Mouse (Mus musculus) limb, embryonic 14.5 days (tissue): ENCODE results near the gene Gng5. TPM values are rescaled to one million over a fixed set of nuclear protein-coding genes. Genes with fewer than 3 reads are reported as not detected.
A peak's percentile ranks its signal among the peaks of the same experiment; 100 is the strongest.

ENCODE experiments used
- ATAC-seq: fragments of 200-750 bp; cut with Nextera tagmentation; 2 replicates; pipeline ENCODE4 v1.8.0; 2017; ENCODE audit warnings: low read depth, moderate number of reproducible peaks, moderate TSS enrichment; ENCODE audit not compliant: low FRiP score
- DNase-seq: peaks from one replicate; pipeline ENCODE4 v3.0.0-alpha.2; 2015; ENCODE audit warnings: low spot score
- H3K27ac ChIP-seq: fragments of 300-500 bp; sonication (generic); replicated peaks from 2 replicates; pipeline ENCODE4 v1.5.1; 2014; ENCODE audit warnings: low read depth, mild to moderate bottlenecking, low read length, moderate library complexity, mixed read lengths
- H3K27me3 ChIP-seq: fragments of 300-500 bp; sonication (generic); 2 replicates; pipeline ENCODE4 v1.6.1; 2014; ENCODE audit warnings: low read length, mixed read lengths; ENCODE audit not compliant: control insufficient read depth, insufficient read depth
- H3K36me3 ChIP-seq: fragments of 300-500 bp; sonication (generic); 2 replicates; pipeline ENCODE4 v1.6.1; 2014; ENCODE audit warnings: mild to moderate bottlenecking, low read length, moderate library complexity, mixed read lengths; ENCODE audit not compliant: control insufficient read depth, insufficient read depth
- H3K4me1 ChIP-seq: fragments of 300-500 bp; sonication (generic); 2 replicates; pipeline ENCODE4 v1.6.1; 2014; ENCODE audit warnings: antibody characterized with exemption, low read length, mixed read lengths; ENCODE audit not compliant: control insufficient read depth, insufficient read depth
- H3K4me2 ChIP-seq: fragments of 300-500 bp; sonication (generic); replicated peaks from 2 replicates; pipeline ENCODE4 v1.6.1; 2014; ENCODE audit warnings: low read depth, mild to moderate bottlenecking, low read length, moderate library complexity; ENCODE audit not compliant: severe bottlenecking
- H3K4me3 ChIP-seq: fragments of 300-500 bp; sonication (generic); replicated peaks from 2 replicates; pipeline ENCODE4 v1.5.1; 2014; ENCODE audit warnings: low read length
- H3K9ac ChIP-seq: fragments of 300-500 bp; sonication (generic); 2 replicates; pipeline ENCODE4 v1.6.1; 2014; ENCODE audit warnings: mild to moderate bottlenecking, low read depth, low read length, moderate library complexity; ENCODE audit not compliant: severe bottlenecking
- H3K9me3 ChIP-seq: fragments of 300-500 bp; sonication (generic); 2 replicates; pipeline ENCODE4 v1.6.1; 2016; ENCODE audit warnings: low read length; ENCODE audit not compliant: control insufficient read depth
- POLR2A ChIP-seq: fragments of 200-500 bp; IDR thresholded peaks from 2 replicates; pipeline ENCODE4 v1.8.0; 2012; ENCODE audit warnings: inconsistent platforms, mild to moderate bottlenecking, moderate library complexity, borderline replicate concordance; ENCODE audit not compliant: insufficient read depth, insufficient read length; ENCODE audit errors: extremely low read depth
- WGBS: fragments of 180-500 bp; shearing (Covaris S2); extraction: QIAGEN DNeasy Blood & Tissue Kit; methylation state at CpG from one replicate; pipeline ENCODE4 v1.1.7; 2014; 5-methylcytosine and 5-hydroxymethylcytosine counted together
- polyA plus RNA-seq, 2 experiments: library from polyadenylated mRNA; depleted of rRNA in 1 of 2; stranded (reverse) in 1 of 2; unstranded in 1 of 2; fragments of >200 nt; fragmentation: Nextera tagmentation in 1 of 2; extraction: Ambion mirVana in 1 of 2; gene quantifications; 2 replicates each; pipeline versions ENCODE4 v1.2.1 to v1.2.3; 2012 to 2014

The Gng5 gene
- polyA plus RNA-seq, 2 experiments = 385 to 880 TPM

GRCm38 (mm10) chr3:146473741-146474140, 25.9 kb upstream of the Gng5 start:
- ATAC-seq (no peak), DNase-seq (no peak)
- Histone ChIP-seq H3K4me3 (no peak overlapping the region), H3K4me2 (no peak overlapping the region), H3K36me3 (no peaks in the 10 kb centered on the region), H3K27me3 (no peaks in the 10 kb centered on the region), H3K9me3 (no peaks in the 10 kb centered on the region), H3K4me1 (no peaks in the 10 kb centered on the region), H3K9ac (no peak overlapping the region), H3K27ac (no peak overlapping the region)
- no peak for TF ChIP-seq POLR2A

- 88% methylated on average over 3 of the region's 3 CpGs for WGBS
- Histone ChIP-seq H3K27ac (no peak overlapping the region), H3K27me3 (no peaks in the 10 kb centered on the region), H3K36me3 (no peaks in the 10 kb centered on the region), H3K4me3 (no peak overlapping the region), H3K4me2 (no peak overlapping the region), H3K4me1 (no peaks in the 10 kb centered on the region), H3K9ac (no peak overlapping the region), H3K9me3 (no peaks in the 10 kb centered on the region)
- DNase-seq = no peak
- no peak for TF ChIP-seq POLR2A
- no peak for ATAC-seq
Observed at GRCm38 (mm10) chr3:146474428-146474827, 25.2 kb upstream of the Gng5 start.

GRCm38 (mm10) chr3:146482044-146482443, 17.6 kb upstream of the Gng5 start:
- DNase-seq (no peak), ATAC-seq (no peak)
- 73% methylated on average over 2 of the region's 2 CpGs for WGBS
- no peak overlapping the region for H3K4me2 ChIP-seq
- no peaks in the 10 kb centered on the region for H3K36me3 ChIP-seq
- no peak for TF ChIP-seq POLR2A
- no peaks in the 10 kb centered on the region for H3K9me3 ChIP-seq
- H3K27ac ChIP-seq = no peak overlapping the region
- no peaks in the 10 kb centered on the region for H3K4me1 ChIP-seq
- H3K27me3 ChIP-seq = no peaks in the 10 kb centered on the region
- no peak overlapping the region for H3K4me3 ChIP-seq
- no peak overlapping the region for H3K9ac ChIP-seq

GRCm38 (mm10) chr3:146486464-146486863, 13.1 kb upstream of the Gng5 start:
- no peak overlapping the region for H3K27ac ChIP-seq
- no peak overlapping the region for H3K4me2 ChIP-seq
- TF ChIP-seq POLR2A = no peak
- no peak for DNase-seq
- H3K36me3 ChIP-seq = no peaks in the 10 kb centered on the region
- H3K4me1 ChIP-seq = no peaks in the 10 kb centered on the region
- H3K27me3 ChIP-seq = no peaks in the 10 kb centered on the region
- WGBS = 75% methylated on average over 4 of the region's 4 CpGs
- no peak overlapping the region for H3K9ac ChIP-seq
- no peak for ATAC-seq
- no peaks in the 10 kb centered on the region for H3K9me3 ChIP-seq
- H3K4me3 ChIP-seq = no peak overlapping the region

- no peak overlapping the region for H3K4me2 ChIP-seq
- WGBS = 85% methylated on average over 8 of the region's 8 CpGs
- H3K4me3 ChIP-seq = no peak overlapping the region
- no peak for DNase-seq
- H3K36me3 ChIP-seq = no peaks in the 10 kb centered on the region
- no peaks in the 10 kb centered on the region for H3K4me1 ChIP-seq
- no peaks in the 10 kb centered on the region for H3K27me3 ChIP-seq
- TF ChIP-seq POLR2A = no peak
- H3K9me3 ChIP-seq = no peaks in the 10 kb centered on the region
- ATAC-seq = no peak
- no peak overlapping the region for H3K27ac ChIP-seq
- no peak overlapping the region for H3K9ac ChIP-seq
Observed at GRCm38 (mm10) chr3:146494941-146495340, 4.7 kb upstream of the Gng5 start.

GRCm38 (mm10) chr3:146498989-146499388, 618 bp upstream of the Gng5 start:
- H3K4me1 ChIP-seq = peaks cover 16% of the 10 kb centered on the region
- 2% methylated on average over 13 of the region's 13 CpGs for WGBS
- no peaks in the 10 kb centered on the region for H3K27me3 ChIP-seq
- H3K4me3 ChIP-seq = peak overlapping the region; percentile 93
- no peaks in the 10 kb centered on the region for H3K9me3 ChIP-seq
- DNase-seq (peak; percentile 32), ATAC-seq (no peak)
- H3K27ac ChIP-seq = peak overlapping the region; percentile 96
- peaks cover 9% of the 10 kb centered on the region for H3K36me3 ChIP-seq
- no peak for TF ChIP-seq POLR2A
- peak overlapping the region; percentile 52 for H3K4me2 ChIP-seq
- H3K9ac ChIP-seq = peak overlapping the region; percentile 94
